Mouse (Mus musculus): Measurements from ENCODE around the gene Myo16. TPM values are rescaled to one million over a fixed set of nuclear protein-coding genes. Genes with fewer than 3 reads are reported as not detected.

The Myo16 gene
- polyA plus RNA-seq, 1 experiment from 2014 or later: 0.34 TPM

- no peaks in the 10 kb centered on the region for H3K4me1 ChIP-seq (ENCODE audit: control insufficient read depth in 2 of 2, insufficient read depth in 2 of 2, low read length in 2 of 2)
- no peak overlapping the region for H3K9ac ChIP-seq (ENCODE audit: low read length)
- ATAC-seq (ENCODE audit: insufficient number of reproducible peaks, insufficient read depth, low FRiP score, low read depth): no peak
- no peak overlapping the region for H3K4me2 ChIP-seq (ENCODE audit: low read length)
- no peaks in the 10 kb centered on the region for H3K27me3 ChIP-seq (ENCODE audit: control insufficient read depth, insufficient read depth, low read length)
- H3K9me3 ChIP-seq (ENCODE audit: control insufficient read depth, low read length): no peaks in the 10 kb centered on the region
- 73% methylated on average over 2 of the region's 2 CpGs for WGBS
- H3K27ac ChIP-seq (replicated peaks in 1 of 2; ENCODE audit: control insufficient read depth in 1 of 2, insufficient read depth in 1 of 2, low read depth in 2 of 2, low read length in 2 of 2): no peak overlapping the region
- H3K36me3 ChIP-seq (ENCODE audit: control insufficient read depth, insufficient read depth, low read length): no peaks in the 10 kb centered on the region
- no peak overlapping the region for H3K4me3 ChIP-seq (ENCODE audit: control insufficient read depth in 1 of 2, insufficient read depth in 1 of 2, low read depth in 1 of 2, low read length in 2 of 2)
Measured at GRCm38 (mm10) chr8:10171321-10171720, 17.6 kb downstream of the Myo16 start.

- Histone ChIP-seq H3K27me3 (ENCODE audit: control insufficient read depth, insufficient read depth, low read length) (no peaks in the 10 kb centered on the region), H3K9ac (ENCODE audit: low read length) (no peak overlapping the region), H3K4me3 (ENCODE audit: control insufficient read depth in 1 of 2, insufficient read depth in 1 of 2, low read depth in 1 of 2, low read length in 2 of 2) (no peak overlapping the region), H3K27ac (replicated peaks in 1 of 2; ENCODE audit: control insufficient read depth in 1 of 2, insufficient read depth in 1 of 2, low read depth in 2 of 2, low read length in 2 of 2) (no peak overlapping the region), H3K4me2 (ENCODE audit: low read length) (no peak overlapping the region), H3K4me1 (ENCODE audit: control insufficient read depth in 2 of 2, insufficient read depth in 2 of 2, low read length in 2 of 2) (no peaks in the 10 kb centered on the region), H3K9me3 (ENCODE audit: control insufficient read depth, low read length) (no peaks in the 10 kb centered on the region), H3K36me3 (ENCODE audit: control insufficient read depth, insufficient read depth, low read length) (no peaks in the 10 kb centered on the region)
- WGBS: 82% methylated on average over 3 of the region's 3 CpGs
- no peak for ATAC-seq (ENCODE audit: insufficient number of reproducible peaks, insufficient read depth, low FRiP score, low read depth)
Measured at GRCm38 (mm10) chr8:10172278-10172677, 18.6 kb downstream of the Myo16 start.

- 68% methylated on average over 9 of the region's 9 CpGs for WGBS
- no peak overlapping the region for H3K4me3 ChIP-seq (ENCODE audit: control insufficient read depth in 1 of 2, insufficient read depth in 1 of 2, low read depth in 1 of 2, low read length in 2 of 2)
- no peaks in the 10 kb centered on the region for H3K9me3 ChIP-seq (ENCODE audit: control insufficient read depth, low read length)
- ATAC-seq (ENCODE audit: insufficient number of reproducible peaks, insufficient read depth, low FRiP score, low read depth): no peak
- no peak overlapping the region for H3K9ac ChIP-seq (ENCODE audit: low read length)
- no peaks in the 10 kb centered on the region for H3K36me3 ChIP-seq (ENCODE audit: control insufficient read depth, insufficient read depth, low read length)
- H3K4me1 ChIP-seq (ENCODE audit: control insufficient read depth in 2 of 2, insufficient read depth in 2 of 2, low read length in 2 of 2): no peaks in the 10 kb centered on the region
- no peak overlapping the region for H3K27ac ChIP-seq (replicated peaks in 1 of 2; ENCODE audit: control insufficient read depth in 1 of 2, insufficient read depth in 1 of 2, low read depth in 2 of 2, low read length in 2 of 2)
- no peak overlapping the region for H3K4me2 ChIP-seq (ENCODE audit: low read length)
- no peaks in the 10 kb centered on the region for H3K27me3 ChIP-seq (ENCODE audit: control insufficient read depth, insufficient read depth, low read length)
Measured at GRCm38 (mm10) chr8:10173033-10173747, 19.5 kb downstream of the Myo16 start.

GRCm38 (mm10) chr8:10174201-10174840 is 20.6 kb downstream of the Myo16 start:
- no peak overlapping the region for H3K4me2 ChIP-seq (ENCODE audit: low read length)
- ATAC-seq (ENCODE audit: insufficient number of reproducible peaks, insufficient read depth, low FRiP score, low read depth): no peak
- 47% methylated on average over 5 of the region's 5 CpGs for WGBS
- no peaks in the 10 kb centered on the region for H3K9me3 ChIP-seq (ENCODE audit: control insufficient read depth, low read length)
- no peak overlapping the region for H3K4me3 ChIP-seq (ENCODE audit: control insufficient read depth in 1 of 2, insufficient read depth in 1 of 2, low read depth in 1 of 2, low read length in 2 of 2)
- no peaks in the 10 kb centered on the region for H3K27me3 ChIP-seq (ENCODE audit: control insufficient read depth, insufficient read depth, low read length)
- H3K4me1 ChIP-seq (ENCODE audit: control insufficient read depth in 2 of 2, insufficient read depth in 2 of 2, low read length in 2 of 2): no peaks in the 10 kb centered on the region
- H3K36me3 ChIP-seq (ENCODE audit: control insufficient read depth, insufficient read depth, low read length): no peaks in the 10 kb centered on the region
- H3K27ac ChIP-seq (replicated peaks in 1 of 2; ENCODE audit: control insufficient read depth in 1 of 2, insufficient read depth in 1 of 2, low read depth in 2 of 2, low read length in 2 of 2): no peak overlapping the region
- H3K9ac ChIP-seq (ENCODE audit: low read length): no peak overlapping the region

- Histone ChIP-seq H3K27me3 (ENCODE audit: control insufficient read depth, insufficient read depth, low read length) (no peaks in the 10 kb centered on the region), H3K4me3 (ENCODE audit: control insufficient read depth in 1 of 2, insufficient read depth in 1 of 2, low read depth in 1 of 2, low read length in 2 of 2) (no peak overlapping the region), H3K4me2 (ENCODE audit: low read length) (no peak overlapping the region), H3K9me3 (ENCODE audit: control insufficient read depth, low read length) (no peaks in the 10 kb centered on the region), H3K9ac (ENCODE audit: low read length) (no peak overlapping the region), H3K4me1 (ENCODE audit: control insufficient read depth in 2 of 2, insufficient read depth in 2 of 2, low read length in 2 of 2) (no peaks in the 10 kb centered on the region), H3K27ac (replicated peaks in 1 of 2; ENCODE audit: control insufficient read depth in 1 of 2, insufficient read depth in 1 of 2, low read depth in 2 of 2, low read length in 2 of 2) (no peak overlapping the region), H3K36me3 (ENCODE audit: control insufficient read depth, insufficient read depth, low read length) (no peaks in the 10 kb centered on the region)
- no peak for ATAC-seq (ENCODE audit: insufficient number of reproducible peaks, insufficient read depth, low FRiP score, low read depth)
- WGBS: 68% methylated on average over 7 of the region's 7 CpGs
Measured at GRCm38 (mm10) chr8:10174841-10175680, 21.4 kb downstream of the Myo16 start.

GRCm38 (mm10) chr8:10175976-10176375 is 22.3 kb downstream of the Myo16 start:
- H3K9ac ChIP-seq (ENCODE audit: low read length): no peak overlapping the region
- H3K4me3 ChIP-seq (ENCODE audit: control insufficient read depth in 1 of 2, insufficient read depth in 1 of 2, low read depth in 1 of 2, low read length in 2 of 2): no peak overlapping the region
- no peak for ATAC-seq (ENCODE audit: insufficient number of reproducible peaks, insufficient read depth, low FRiP score, low read depth)
- no peaks in the 10 kb centered on the region for H3K27me3 ChIP-seq (ENCODE audit: control insufficient read depth, insufficient read depth, low read length)
- H3K27ac ChIP-seq (replicated peaks in 1 of 2; ENCODE audit: control insufficient read depth in 1 of 2, insufficient read depth in 1 of 2, low read depth in 2 of 2, low read length in 2 of 2): no peak overlapping the region
- no peaks in the 10 kb centered on the region for H3K4me1 ChIP-seq (ENCODE audit: control insufficient read depth in 2 of 2, insufficient read depth in 2 of 2, low read length in 2 of 2)
- no peaks in the 10 kb centered on the region for H3K36me3 ChIP-seq (ENCODE audit: control insufficient read depth, insufficient read depth, low read length)
- no peak overlapping the region for H3K4me2 ChIP-seq (ENCODE audit: low read length)
- 89% methylated on average over 4 of the region's 4 CpGs for WGBS
- no peaks in the 10 kb centered on the region for H3K9me3 ChIP-seq (ENCODE audit: control insufficient read depth, low read length)

- Histone ChIP-seq H3K9ac (ENCODE audit: low read length) (no peak overlapping the region), H3K27me3 (ENCODE audit: control insufficient read depth, insufficient read depth, low read length) (no peaks in the 10 kb centered on the region), H3K9me3 (ENCODE audit: control insufficient read depth, low read length) (no peaks in the 10 kb centered on the region), H3K4me1 (ENCODE audit: control insufficient read depth in 2 of 2, insufficient read depth in 2 of 2, low read length in 2 of 2) (no peaks in the 10 kb centered on the region), H3K27ac (replicated peaks in 1 of 2; ENCODE audit: control insufficient read depth in 1 of 2, insufficient read depth in 1 of 2, low read depth in 2 of 2, low read length in 2 of 2) (no peak overlapping the region), H3K36me3 (ENCODE audit: control insufficient read depth, insufficient read depth, low read length) (no peaks in the 10 kb centered on the region), H3K4me2 (ENCODE audit: low read length) (no peak overlapping the region), H3K4me3 (ENCODE audit: control insufficient read depth in 1 of 2, insufficient read depth in 1 of 2, low read depth in 1 of 2, low read length in 2 of 2) (no peak overlapping the region)
- no peak for ATAC-seq (ENCODE audit: insufficient number of reproducible peaks, insufficient read depth, low FRiP score, low read depth)
- WGBS: 62% methylated on average over 4 of the region's 4 CpGs
Measured at GRCm38 (mm10) chr8:10177131-10177530, 23.4 kb downstream of the Myo16 start.

Measured in heart, embryonic 14.5 days (tissue).